Mouse (Mus musculus) heart, adult 9 months (tissue): ENCODE measurements around the gene Wdr25.

Experiments used
- DNase-seq, 2 experiments: peaks; one replicate each; pipeline ENCODE4 v3.0.0; 2022; ENCODE audit warnings: low spot score in 2 of 2

Wdr25 gene

GRCm38 (mm10) chr12:108985025-108985424 lies 91.6 kb downstream of the Wdr25 start:
- no peak for DNase-seq

- no peak for DNase-seq
These were observed 94.0 kb downstream of the Wdr25 start for GRCm38 (mm10) chr12:108987448-108987847.

- peak; percentile 2 to 16 for DNase-seq
These were observed 97.0 kb downstream of the Wdr25 start for GRCm38 (mm10) chr12:108990425-108990824.

- DNase-seq, result no peak
These were observed 99.6 kb downstream of the Wdr25 start for GRCm38 (mm10) chr12:108993046-108993445.

- peak; percentile 20 to 41 for DNase-seq
These were observed 101.1 kb downstream of the Wdr25 start for GRCm38 (mm10) chr12:108994436-108995031.

GRCm38 (mm10) chr12:108995976-108996636 lies 102.7 kb downstream of the Wdr25 start:
- DNase-seq, result no peak

- no peak for DNase-seq
These were observed 103.8 kb downstream of the Wdr25 start for GRCm38 (mm10) chr12:108997249-108997648.

- DNase-seq, result no peak
These were observed 109.5 kb downstream of the Wdr25 start for GRCm38 (mm10) chr12:109002978-109003377.

GRCm38 (mm10) chr12:109010070-109010649 lies 116.7 kb downstream of the Wdr25 start:
- DNase-seq, result no peak

- no peak for DNase-seq
These were observed 128.8 kb downstream of the Wdr25 start for GRCm38 (mm10) chr12:109022181-109022691.

GRCm38 (mm10) chr12:109022966-109023365 lies 129.5 kb downstream of the Wdr25 start:
- no peak for DNase-seq

- DNase-seq, result no peak
These were observed 130.3 kb downstream of the Wdr25 start for GRCm38 (mm10) chr12:109023780-109024179.

GRCm38 (mm10) chr12:109037026-109037425 lies 143.6 kb downstream of the Wdr25 start:
- no peak for DNase-seq

- no peak for DNase-seq
These were observed 144.9 kb downstream of the Wdr25 start for GRCm38 (mm10) chr12:109038179-109038819.

- no peak for DNase-seq
These were observed 145.9 kb downstream of the Wdr25 start for GRCm38 (mm10) chr12:109039311-109039710.

GRCm38 (mm10) chr12:109044497-109044896 lies 151.1 kb downstream of the Wdr25 start:
- DNase-seq, result no peak

GRCm38 (mm10) chr12:109045581-109045980 lies 152.2 kb downstream of the Wdr25 start:
- no peak for DNase-seq

GRCm38 (mm10) chr12:109049949-109050348 lies 156.5 kb downstream of the Wdr25 start:
- no peak for DNase-seq

GRCm38 (mm10) chr12:109053020-109053806 lies 159.8 kb downstream of the Wdr25 start:
- no peak for DNase-seq

- no peak for DNase-seq
These were observed 164.3 kb downstream of the Wdr25 start for GRCm38 (mm10) chr12:109057736-109058135.

- no peak for DNase-seq
These were observed 165.2 kb downstream of the Wdr25 start for GRCm38 (mm10) chr12:109058660-109059059.
